Comparison of ENCODE assay signal across 20 mouse cellular contexts in the genomic region with DNA sequence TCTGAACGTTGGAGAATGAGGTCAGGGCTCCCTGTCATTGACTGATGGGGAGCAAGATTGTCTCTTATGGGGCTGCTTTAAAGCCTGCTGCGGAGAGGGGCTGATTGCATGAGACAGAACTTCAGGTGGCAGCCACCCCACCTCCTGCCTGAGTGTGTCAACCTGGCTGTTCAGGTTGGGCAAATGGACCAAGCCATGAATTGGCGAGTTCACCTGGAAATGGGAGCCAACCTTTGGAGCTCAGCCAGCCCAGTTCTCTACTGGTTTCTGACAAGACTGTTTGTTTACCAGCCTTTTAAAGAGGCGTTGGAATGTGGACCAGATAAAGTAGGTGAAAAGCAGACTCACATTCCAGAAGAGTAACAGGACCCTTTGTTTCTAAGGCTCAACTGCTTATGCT.
A peak's percentile ranks its signal among the peaks of the same experiment; 100 is the strongest.
DNase-seq lines count a peak whose midpoint lies in the region; ATAC-seq and TF ChIP-seq lines count a peak whose summit lies in the region.
"Had no signal": no experiment of that assay in that cellular context is flagged by ENCODE, and none has a peak within 500 bp of the region (broad histone marks: within the 10 kb centered on the region; RNA-seq: fewer than 3 reads in every experiment).

No protein-coding gene starts in this region.

- H3K9ac ChIP-seq in liver, adult 2 months (ENCODE audit: low read depth, low read length) = no peak overlapping the region
- H3K9ac ChIP-seq in liver, embryonic 11.5 days (ENCODE audit: low read depth, low read length) = no peak overlapping the region
- no peak overlapping the region for H3K9ac ChIP-seq in lung, embryonic 15.5 days
- H3K9ac ChIP-seq: forebrain, embryonic 15.5 days; hindbrain, embryonic 15.5 days; limb, embryonic 15.5 days; neural tube, embryonic 15.5 days had no signal

- WGBS in liver, adult 2 months = 17% methylated on average over 4 of the region's 4 CpGs
- WGBS in liver, embryonic 11.5 days = 28% methylated on average over 4 of the region's 4 CpGs
- WGBS in lung, embryonic 15.5 days = 15% methylated on average over 4 of the region's 4 CpGs
- 52% methylated on average over 4 of the region's 4 CpGs for WGBS in kidney, adult 2 months

- no peaks in the 10 kb centered on the region for H3K9me3 ChIP-seq in liver, embryonic 11.5 days (ENCODE audit: control insufficient read depth, low read length)
- H3K9me3 ChIP-seq in lung, embryonic 15.5 days = no peaks in the 10 kb centered on the region
- H3K9me3 ChIP-seq: forebrain, embryonic 15.5 days; hindbrain, embryonic 15.5 days; limb, embryonic 15.5 days; neural tube, embryonic 15.5 days had no signal

- peaks cover 2% of the 10 kb centered on the region; the same call in 1 of the 2 replicates for H3K4me1 ChIP-seq in liver, adult 2 months (ENCODE audit: control insufficient read depth, insufficient read depth, low read length)
- H3K4me1 ChIP-seq in liver, embryonic 11.5 days (replicated peaks; ENCODE audit: control insufficient read depth, insufficient read depth, low read length) = peaks cover 7% of the 10 kb centered on the region
- H3K4me1 ChIP-seq in lung, embryonic 15.5 days = peaks cover 27% of the 10 kb centered on the region
- no peaks in the 10 kb centered on the region for H3K4me1 ChIP-seq in kidney, adult 2 months (ENCODE audit: control insufficient read depth, insufficient read depth, low read length)

- no peaks in the 10 kb centered on the region for H3K79me2 ChIP-seq in liver, adult 2 months (ENCODE audit: control insufficient read depth, insufficient read depth, low read length)

- no peak for TF ChIP-seq CTCF in liver, adult 2 months (IDR thresholded peaks at IDR 0.05; ENCODE audit: low read depth, low read length)
- no peak for TF ChIP-seq CTCF in kidney, adult 2 months (conservative IDR thresholded peaks at IDR 0.05; ENCODE audit: insufficient read depth, insufficient read length, low read depth, low read length)

- TF ChIP-seq POLR2A in liver, adult 2 months (IDR thresholded peaks at IDR 0.05; ENCODE audit: extremely low read depth, insufficient read depth, low read length) = no peak
- no peak for TF ChIP-seq POLR2A in kidney, adult 2 months (IDR thresholded peaks at IDR 0.05; ENCODE audit: low read depth, low read length)

- no peak overlapping the region for H3K27ac ChIP-seq in liver, adult 2 months (replicated peaks; ENCODE audit: insufficient read depth, low read depth, low read length)
- no peak overlapping the region for H3K27ac ChIP-seq in liver, embryonic 11.5 days (ENCODE audit: low read depth, low read length)
- H3K27ac ChIP-seq in lung, embryonic 15.5 days = peak overlapping the region; percentile 57
- H3K27ac ChIP-seq in kidney, adult 2 months (ENCODE audit: insufficient read depth, low read depth, low read length) = no peak overlapping the region
- H3K27ac ChIP-seq: forebrain, embryonic 15.5 days; hindbrain, embryonic 15.5 days; limb, embryonic 15.5 days; macrophage; neural tube, embryonic 15.5 days had no signal

- DNase-seq in liver, adult 2 months (ENCODE audit: extremely low read depth, low read depth, low spot score) = peak; percentile 87
- no peak for DNase-seq in liver, embryonic 11.5 days (ENCODE audit: low spot score)
- peak; percentile 68 for DNase-seq in cerebellum, adult 11-12 months
- peak; percentile 61 for DNase-seq in cerebellum, adult 8-10 months
- no peak for DNase-seq in layer of hippocampus, postnatal 25 days (ENCODE audit: extremely low spot score in 1 of 2, low spot score in 1 of 2)
- no peak for DNase-seq in natural killer cell, adult 2 months (ENCODE audit: low spot score in 2 of 2)
- no peak for DNase-seq in kidney, adult 2 months
- DNase-seq: heart, postnatal 14 days; kidney, adult 8-10 months; kidney, postnatal 25 days; right cerebral cortex, postnatal 25 days; thymus, postnatal 4 days had no signal

- no peak overlapping the region for H3K4me2 ChIP-seq in liver, embryonic 11.5 days
- no peak overlapping the region for H3K4me2 ChIP-seq in lung, embryonic 15.5 days
- H3K4me2 ChIP-seq: forebrain, embryonic 15.5 days; hindbrain, embryonic 15.5 days; limb, embryonic 15.5 days; midbrain, embryonic 11.5 days; neural tube, embryonic 15.5 days had no signal

- no peaks in the 10 kb centered on the region for H3K27me3 ChIP-seq in liver, adult 2 months (ENCODE audit: control insufficient read depth, insufficient read depth, low read length)
- no peaks in the 10 kb centered on the region for H3K27me3 ChIP-seq in liver, embryonic 11.5 days (replicated peaks; ENCODE audit: control insufficient read depth, insufficient read depth, low read length)
- H3K27me3 ChIP-seq in lung, embryonic 15.5 days = no peaks in the 10 kb centered on the region
- H3K27me3 ChIP-seq in kidney, adult 2 months (replicated peaks; ENCODE audit: control insufficient read depth, insufficient read depth, low read length) = no peaks in the 10 kb centered on the region; the same call in 1 of the 2 replicates
- H3K27me3 ChIP-seq: forebrain, embryonic 15.5 days; hindbrain, embryonic 15.5 days; limb, embryonic 15.5 days; neural tube, embryonic 15.5 days had no signal

- no peak for ATAC-seq in liver, embryonic 11.5 days (replicated peaks; ENCODE audit: low FRiP score)
- no peak for ATAC-seq in lung, embryonic 15.5 days (ENCODE audit: borderline replicate concordance, extremely low read depth, low FRiP score, low TSS enrichment)
- ATAC-seq: forebrain, embryonic 15.5 days had no signal

- no peaks in the 10 kb centered on the region for H3K36me3 ChIP-seq in liver, adult 2 months (ENCODE audit: control insufficient read depth, insufficient read depth, low read length)
- no peaks in the 10 kb centered on the region for H3K36me3 ChIP-seq in liver, embryonic 11.5 days (ENCODE audit: control insufficient read depth, insufficient read depth, low read length)
- no peaks in the 10 kb centered on the region for H3K36me3 ChIP-seq in lung, embryonic 15.5 days
- no peaks in the 10 kb centered on the region for H3K36me3 ChIP-seq in kidney, adult 2 months (ENCODE audit: control insufficient read depth, insufficient read depth, low read length)
- H3K36me3 ChIP-seq: forebrain, embryonic 15.5 days; hindbrain, embryonic 15.5 days; limb, embryonic 15.5 days; neural tube, embryonic 15.5 days had no signal

- no peak overlapping the region for H3K4me3 ChIP-seq in liver, adult 2 months (ENCODE audit: insufficient read depth, low read depth, low read length)
- no peak overlapping the region for H3K4me3 ChIP-seq in liver, embryonic 11.5 days (ENCODE audit: low read depth, low read length)
- H3K4me3 ChIP-seq in lung, embryonic 15.5 days = no peak overlapping the region
- H3K4me3 ChIP-seq in kidney, adult 2 months (ENCODE audit: insufficient read depth, low read depth, low read length) = no peak overlapping the region
- H3K4me3 ChIP-seq: erythroblast, embryonic 14.5 days; forebrain, embryonic 15.5 days; hindbrain, embryonic 15.5 days; limb, embryonic 15.5 days; neural tube, embryonic 15.5 days had no signal

Comparison
In these comparisons a context has a peak if more than half of its experiments do, and no peak if none do; other contexts are left out.
1. DNase-seq: peak in liver, adult 2 months (single experiment), cerebellum, adult 11-12 months (single experiment) and cerebellum, adult 8-10 months (single experiment); none in liver, embryonic 11.5 days (single experiment), layer of hippocampus, postnatal 25 days (0 of 2), natural killer cell, adult 2 months (0 of 2) and kidney, adult 2 months (single experiment).